Mouse (Mus musculus): ENCODE data around the gene Cnr2. TPM values are rescaled to one million over a fixed set of nuclear protein-coding genes. Genes with fewer than 3 reads are reported as not detected.

The Cnr2 gene
- under 1 TPM; 0.76 to 0.93 TPM for total RNA-seq (2021)
- long read RNA-seq, experiment 1, partial matches to known transcripts = 2 of 3 reads
- long read RNA-seq, experiment 1, other reads (novel, unspliced or antisense) = 1 of 3 reads
- long read RNA-seq, experiment 2, partial matches to known transcripts = 0 of 2 reads
- long read RNA-seq, experiment 2, other reads (novel, unspliced or antisense) = 0 of 2 reads

- intact Hi-C loops (cut with DNase I) = no loop called here
- DNase-seq = no peak
Measured at GRCm38 (mm10) chr4:135895071-135895571, at the start of gene Cnr2. Cnr2 (plus strand) TSS chr4:135895394.

- peak; percentile 50 to 66 for DNase-seq
- intact Hi-C loops (cut with DNase I) = no loop called here
Measured at GRCm38 (mm10) chr4:135847581-135847980, 47.6 kb upstream of the Cnr2 start.

- DNase-seq = no peak
- intact Hi-C loops (cut with DNase I) = no loop called here
Measured at GRCm38 (mm10) chr4:135850411-135851095, 44.6 kb upstream of the Cnr2 start.

GRCm38 (mm10) chr4:135851942-135852341 is 43.3 kb upstream of the Cnr2 start:
- DNase-seq = no peak
- intact Hi-C loops (cut with DNase I) = no loop called here

- DNase-seq = no peak
- intact Hi-C loops (cut with DNase I) = no loop called here
Measured at GRCm38 (mm10) chr4:135853987-135854546, 41.1 kb upstream of the Cnr2 start.

GRCm38 (mm10) chr4:135854630-135855029 is 40.6 kb upstream of the Cnr2 start:
- DNase-seq = no peak
- intact Hi-C loops (cut with DNase I) = no loop called here

- intact Hi-C loops (cut with DNase I) = no loop called here
Measured at GRCm38 (mm10) chr4:135855080-135855479, 40.1 kb upstream of the Cnr2 start.

GRCm38 (mm10) chr4:135855536-135856222 is 39.5 kb upstream of the Cnr2 start, which contains the start of gene Srsf10:
Srsf10 (plus strand) TSS chr4:135855747.
- DNase-seq = peak; percentile 96 to 97
- intact Hi-C loops (cut with DNase I) = loop anchor here (1.0 kb wide), 1 partner anchor 17 kb away; no protein-coding TSS in a partner anchor

More at GRCm38 (mm10) chr4:135855080-135855479, 40.1 kb upstream of the Cnr2 start:
- no peak for DNase-seq

GRCm38 (mm10) chr4:135856223-135857091 is 38.7 kb upstream of the Cnr2 start:
- intact Hi-C loops (cut with DNase I) = loop anchor here (1.0 kb wide), 1 partner anchor 16 kb away; no protein-coding TSS in a partner anchor

GRCm38 (mm10) chr4:135857597-135858186 is 37.5 kb upstream of the Cnr2 start:
- no peak for DNase-seq
- intact Hi-C loops (cut with DNase I) = no loop called here

More at GRCm38 (mm10) chr4:135856223-135857091, 38.7 kb upstream of the Cnr2 start:
- peak; percentile 71 to 74 for DNase-seq

GRCm38 (mm10) chr4:135868996-135869395 is 26.2 kb upstream of the Cnr2 start:
- DNase-seq = no peak
- intact Hi-C loops (cut with DNase I) = no loop called here

GRCm38 (mm10) chr4:135870227-135871023 is 24.8 kb upstream of the Cnr2 start:
- DNase-seq = no peak
- intact Hi-C loops (cut with DNase I) = no loop called here

GRCm38 (mm10) chr4:135872015-135872414 is 23.2 kb upstream of the Cnr2 start:
- no peak for DNase-seq
- intact Hi-C loops (cut with DNase I) = loop anchor here (1.0 kb wide), 1 partner anchor 16 kb away; no protein-coding TSS in a partner anchor

- intact Hi-C loops (cut with DNase I) = loop anchor here (1.0 kb wide), 1 partner anchor 16 kb away; no protein-coding TSS in a partner anchor
- DNase-seq = peak in 1 of 2 experiments; percentile 18
Measured at GRCm38 (mm10) chr4:135872589-135873391, 22.4 kb upstream of the Cnr2 start.

GRCm38 (mm10) chr4:135873526-135874202 is 21.5 kb upstream of the Cnr2 start, which contains the start of gene Pnrc2:
Pnrc2 (minus strand) TSS chr4:135873850.
- DNase-seq = peak; percentile 88 to 90
- intact Hi-C loops (cut with DNase I) = no loop called here

GRCm38 (mm10) chr4:135874564-135875535 is 20.3 kb upstream of the Cnr2 start:
- DNase-seq = peak in 1 of 2 experiments; percentile 23
- intact Hi-C loops (cut with DNase I) = no loop called here

Measured in heart, postnatal 14 days (tissue).